Mouse (Mus musculus) lung, postnatal 10 days (tissue): ENCODE measurements at regions not wholly inside any gene's neighbourhood (a gene's known extent, or its start where the extent isn't known, plus 50 kb on each side); places are given as distances from the start of the nearest gene placed in this dataset.

Experiments used
- DNase-seq: peaks from one replicate; pipeline ENCODE4 v3.0.0; 2021

GRCm38 (mm10) chr4:9002380-9002779 is 763.5 kb upstream of the Car8 start:
- DNase-seq: no peak

- no peak for DNase-seq
Measured at GRCm38 (mm10) chr4:8998606-8999005, 759.8 kb upstream of the Car8 start.

- no peak for DNase-seq
Measured at GRCm38 (mm10) chr4:8992171-8992570, 753.3 kb upstream of the Car8 start.

- DNase-seq: no peak
Measured at GRCm38 (mm10) chr4:8990551-8990950, 751.7 kb upstream of the Car8 start.

- no peak for DNase-seq
Measured at GRCm38 (mm10) chr4:8989614-8990013, 750.8 kb upstream of the Car8 start.

GRCm38 (mm10) chr4:8989110-8989509 is 750.3 kb upstream of the Car8 start:
- no peak for DNase-seq

GRCm38 (mm10) chr4:8988345-8988733 is 749.5 kb upstream of the Car8 start:
- no peak for DNase-seq

GRCm38 (mm10) chr4:8987544-8988344 is 748.9 kb upstream of the Car8 start:
- no peak for DNase-seq

- no peak for DNase-seq
Measured at GRCm38 (mm10) chr4:8986394-8987091, 747.7 kb upstream of the Car8 start.

- DNase-seq: no peak
Measured at GRCm38 (mm10) chr4:8984059-8984606, 745.3 kb upstream of the Car8 start.

GRCm38 (mm10) chr4:8978949-8979348 is 740.1 kb upstream of the Car8 start:
- DNase-seq: no peak

GRCm38 (mm10) chr4:8969951-8970455 is 731.2 kb upstream of the Car8 start:
- DNase-seq: no peak

GRCm38 (mm10) chr4:8968741-8969140 is 729.9 kb upstream of the Car8 start:
- peak; percentile 46 for DNase-seq

GRCm38 (mm10) chr4:8967986-8968385 is 729.1 kb upstream of the Car8 start:
- no peak for DNase-seq

GRCm38 (mm10) chr4:8965563-8965962 is 726.7 kb upstream of the Car8 start:
- peak; percentile 18 for DNase-seq

- no peak for DNase-seq
Measured at GRCm38 (mm10) chr4:8962959-8963572, 724.2 kb upstream of the Car8 start.

GRCm38 (mm10) chr4:8961851-8962250 is 723.0 kb upstream of the Car8 start:
- DNase-seq: no peak

GRCm38 (mm10) chr4:8957771-8958170 is 718.9 kb upstream of the Car8 start:
- peak; percentile 18 for DNase-seq

GRCm38 (mm10) chr4:8957023-8957343 is 718.1 kb upstream of the Car8 start:
- DNase-seq: no peak

- no peak for DNase-seq
Measured at GRCm38 (mm10) chr4:8956312-8957022, 717.6 kb upstream of the Car8 start.

- DNase-seq: no peak
Measured at GRCm38 (mm10) chr4:8955306-8955705, 716.5 kb upstream of the Car8 start.

- peak; percentile 69 for DNase-seq
Measured at GRCm38 (mm10) chr4:8954356-8954914, 715.6 kb upstream of the Car8 start.

GRCm38 (mm10) chr4:8953181-8953580 is 714.3 kb upstream of the Car8 start:
- DNase-seq: no peak
